15 mouse cellular contexts compared by ENCODE assay signal in genomic region chr5:147189836-147190602, GRCm38 (mm10). TPM values are rescaled to one million over a fixed set of nuclear protein-coding genes. Genes with fewer than 3 reads are reported as not detected.
DNase-seq lines count a peak whose midpoint lies in the region; ATAC-seq and TF ChIP-seq lines count a peak whose summit lies in the region.
"Had no signal": no experiment of that assay in that cellular context is flagged by ENCODE, and none has a peak within 500 bp of the region (broad histone marks: within the 10 kb centered on the region; RNA-seq: fewer than 3 reads in every experiment).

No protein-coding gene starts in this region.

- peak; percentile 44 for DNase-seq in R1 (ENCODE audit: low read depth, low spot score)
- DNase-seq in layer of hippocampus, adult 18-20 months (ENCODE audit: low spot score in 2 of 2), result no peak
- DNase-seq in adrenal gland, postnatal 36 days, result no peak
- DNase-seq: heart, adult 11 months; heart, postnatal 4 days; kidney, postnatal 36 days; liver, postnatal 0 days had no signal

- H3K27me3 ChIP-seq in E14TG2a.4 (ENCODE audit: insufficient read depth, low read length), result peaks cover 95% of the 10 kb centered on the region
- peaks cover 86% of the 10 kb centered on the region for H3K27me3 ChIP-seq in forebrain, embryonic 16.5 days (replicated peaks; ENCODE audit: control insufficient read depth, insufficient read depth, low read length)
- H3K27me3 ChIP-seq in midbrain, embryonic 12.5 days, result peaks cover 95% of the 10 kb centered on the region
- H3K27me3 ChIP-seq in kidney, embryonic 16.5 days (ENCODE audit: insufficient read depth, low read length), result peaks cover 96% of the 10 kb centered on the region

- H3K4me2 ChIP-seq in forebrain, embryonic 16.5 days (ENCODE audit: low read length), result no peak overlapping the region
- peak overlapping the region; percentile 77 for H3K4me2 ChIP-seq in midbrain, embryonic 12.5 days (replicated peaks)
- H3K4me2 ChIP-seq in kidney, embryonic 16.5 days (replicated peaks; ENCODE audit: low read depth, low read length), result no peak overlapping the region

- ATAC-seq in forebrain, embryonic 16.5 days, result no peak
- ATAC-seq in midbrain, embryonic 12.5 days (ENCODE audit: low FRiP score, low read depth), result no peak
- no peak for ATAC-seq in kidney, embryonic 16.5 days (ENCODE audit: low FRiP score, low TSS enrichment)
- ATAC-seq: liver, postnatal 0 days had no signal

- H3K4me3 ChIP-seq in E14TG2a.4 (replicated peaks; ENCODE audit: low read length), result peak overlapping the region; percentile 41; the same call in 1 of the 2 replicates
- peak overlapping the region; percentile 10 for H3K4me3 ChIP-seq in forebrain, embryonic 16.5 days (replicated peaks; ENCODE audit: low read length)
- H3K4me3 ChIP-seq in midbrain, embryonic 12.5 days, result peak overlapping the region; percentile 51
- H3K4me3 ChIP-seq in kidney, embryonic 16.5 days (ENCODE audit: low read length), result no peak overlapping the region

- no peaks in the 10 kb centered on the region for H3K36me3 ChIP-seq in E14TG2a.4 (ENCODE audit: insufficient read depth, low read length)
- H3K36me3 ChIP-seq in forebrain, embryonic 16.5 days (ENCODE audit: control insufficient read depth, insufficient read depth), result no peaks in the 10 kb centered on the region
- H3K36me3 ChIP-seq in midbrain, embryonic 12.5 days, result no peaks in the 10 kb centered on the region
- H3K36me3 ChIP-seq in kidney, embryonic 16.5 days (ENCODE audit: insufficient read depth, low read length), result no peaks in the 10 kb centered on the region

- no peak for TF ChIP-seq CTCF in E14TG2a.4 (conservative IDR thresholded peaks at IDR 0.05; ENCODE audit: low read length)

- H3K9me3 ChIP-seq in E14TG2a.4 (ENCODE audit: low read length), result no peaks in the 10 kb centered on the region
- no peaks in the 10 kb centered on the region for H3K9me3 ChIP-seq in forebrain, embryonic 16.5 days (ENCODE audit: control insufficient read depth, low read length)
- no peaks in the 10 kb centered on the region for H3K9me3 ChIP-seq in midbrain, embryonic 12.5 days
- H3K9me3 ChIP-seq in kidney, embryonic 16.5 days (ENCODE audit: low read length), result no peaks in the 10 kb centered on the region

- peaks cover 66% of the 10 kb centered on the region for H3K4me1 ChIP-seq in E14TG2a.4 (replicated peaks; ENCODE audit: low read depth, low read length)
- peaks cover 39% of the 10 kb centered on the region for H3K4me1 ChIP-seq in forebrain, embryonic 16.5 days (replicated peaks; ENCODE audit: control insufficient read depth, insufficient read depth, low read length)
- peaks cover 35% of the 10 kb centered on the region for H3K4me1 ChIP-seq in midbrain, embryonic 12.5 days
- peaks cover 26% of the 10 kb centered on the region for H3K4me1 ChIP-seq in kidney, embryonic 16.5 days (ENCODE audit: insufficient read depth, low read length)

- 0% methylated on average over 46 of the region's 46 CpGs for WGBS in forebrain, embryonic 16.5 days
- WGBS in midbrain, embryonic 12.5 days, result under 1% methylated on average over 44 of the region's 46 CpGs
- under 1% methylated on average over 46 of the region's 46 CpGs for WGBS in kidney, embryonic 16.5 days

- H3K27ac ChIP-seq in forebrain, embryonic 16.5 days (ENCODE audit: low read length), result no peak overlapping the region
- no peak overlapping the region for H3K27ac ChIP-seq in midbrain, embryonic 12.5 days (replicated peaks)
- H3K27ac ChIP-seq in kidney, embryonic 16.5 days (ENCODE audit: low read length), result no peak overlapping the region
- H3K27ac ChIP-seq: stomach, postnatal 0 days had no signal

- no peak overlapping the region for H3K9ac ChIP-seq in forebrain, embryonic 16.5 days (replicated peaks; ENCODE audit: low read depth, low read length)
- H3K9ac ChIP-seq in midbrain, embryonic 12.5 days (replicated peaks), result no peak overlapping the region
- no peak overlapping the region for H3K9ac ChIP-seq in kidney, embryonic 16.5 days (replicated peaks; ENCODE audit: low read length)
- H3K9ac ChIP-seq: liver, postnatal 0 days had no signal

RNA-seq across cellular contexts. Expression of gene Gsx1, which starts 1.5 kb away (rescaled TPM):
- 1.5 and 1.9 TPM in 2 replicates for polyA plus RNA-seq in forebrain, embryonic 16.5 days (2015; fragmentation: Nextera tagmentation; extraction: Ambion mirVana)
- polyA plus RNA-seq in midbrain, embryonic 12.5 days (2016; fragmentation: Nextera tagmentation; extraction: Ambion mirVana), result 26.9 and 27.6 TPM in 2 replicates
- polyA plus RNA-seq in kidney, embryonic 16.5 days (2015; fragmentation: Nextera tagmentation; extraction: Ambion mirVana), result not detected in 2 replicates
- total RNA-seq in layer of hippocampus, adult 18-20 months (2021), result under 1 TPM; 0.35 to 0.43 TPM
- not detected for total RNA-seq in adrenal gland, postnatal 36 days (2021)
- total RNA-seq: adrenal gland, adult 18-20 months; ES-E14; heart, postnatal 4 days; megakaryocyte-erythroid progenitor cell, adult 5-6 weeks had no signal
- polyA plus RNA-seq: liver, postnatal 0 days; stomach, postnatal 0 days had no signal
